Mouse (Mus musculus) forebrain, embryonic 12.5 days (tissue): ENCODE measurements around the gene Zfp979. TPM values are rescaled to one million over a fixed set of nuclear protein-coding genes. Genes with fewer than 3 reads are reported as not detected.
"Not testable (repeated sequence)": the region's sequence is repeated elsewhere in the genome, so short reads cannot be mapped to it uniquely, and the experiment has no call there.

Experiments
- ATAC-seq: fragments of 200-750 bp; cut with Nextera tagmentation; 2 replicates; pipeline ENCODE4 v1.8.0; 2017; ENCODE audit warnings: moderate TSS enrichment; ENCODE audit not compliant: low FRiP score
- H3K27ac ChIP-seq: fragments of 300-500 bp; sonication (generic); 2 replicates; pipeline ENCODE4 v1.5.1; 2016; ENCODE audit warnings: mild to moderate bottlenecking
- H3K27me3 ChIP-seq: fragments of 300-500 bp; sonication (generic); 2 replicates; pipeline ENCODE4 v1.6.1; 2016; ENCODE audit warnings: mild to moderate bottlenecking
- H3K36me3 ChIP-seq: fragments of 300-500 bp; sonication (generic); replicated peaks from 2 replicates; pipeline ENCODE4 v1.6.1; 2016; ENCODE audit warnings: mild to moderate bottlenecking
- H3K4me1 ChIP-seq: fragments of 300-500 bp; sonication (generic); 2 replicates; pipeline ENCODE4 v1.6.1; 2016
- H3K4me2 ChIP-seq: fragments of 300-500 bp; sonication (generic); 2 replicates; pipeline ENCODE4 v1.6.1; 2016; ENCODE audit warnings: mild to moderate bottlenecking, moderate library complexity
- H3K4me3 ChIP-seq: fragments of 300-500 bp; sonication (generic); replicated peaks from 2 replicates; pipeline ENCODE4 v1.5.1; 2016; ENCODE audit warnings: mild to moderate bottlenecking
- H3K9ac ChIP-seq: fragments of 300-500 bp; sonication (generic); 2 replicates; pipeline ENCODE4 v1.6.1; 2016; ENCODE audit warnings: mild to moderate bottlenecking
- H3K9me3 ChIP-seq: fragments of 300-500 bp; sonication (generic); 2 replicates; pipeline ENCODE4 v1.6.1; 2016
- WGBS: fragments of 180-500 bp; shearing (Covaris S2); methylation state at CpG from one replicate; pipeline ENCODE4 v1.1.7; 2016; 5-methylcytosine and 5-hydroxymethylcytosine counted together
- polyA plus RNA-seq: library from polyadenylated mRNA; unstranded; fragments of >200 nt; fragmentation: Nextera tagmentation; extraction: Ambion mirVana; gene quantifications from 2 replicates; pipeline ENCODE4 v1.2.1, GENCODE M21; 2016

Gene Zfp979
- polyA plus RNA-seq, 1 experiment from 2014 or later, result 2.1 TPM

DNA sequence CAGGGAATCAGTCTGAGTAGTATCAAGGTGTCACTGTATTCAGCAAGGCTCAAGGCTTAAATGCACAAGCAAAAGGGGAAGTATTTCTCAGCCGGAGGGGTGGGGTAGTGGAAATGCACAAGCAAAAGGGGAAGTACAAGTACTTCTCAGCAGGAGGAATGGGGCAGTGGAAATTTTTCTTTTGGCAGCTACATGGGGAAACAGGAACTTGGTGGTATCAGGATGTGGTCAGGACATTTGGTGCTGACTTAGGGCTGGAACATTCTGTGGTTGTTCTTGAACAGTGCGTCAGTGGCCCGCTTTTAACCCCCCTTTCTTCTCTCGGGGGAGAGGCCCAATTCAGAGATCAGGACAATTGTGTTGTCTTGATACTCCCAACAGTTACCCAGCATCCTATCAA, 62.9 kb downstream of the Zfp979 start:
- H3K4me3 ChIP-seq, H3K36me3 ChIP-seq, ATAC-seq, H3K4me2 ChIP-seq, H3K27ac ChIP-seq, H3K4me1 ChIP-seq, H3K9ac ChIP-seq, H3K27me3 ChIP-seq: not testable (repeated sequence)
- 91% methylated on average over 4 of the region's 4 CpGs for WGBS
- peaks cover 23% of the 10 kb centered on the region for H3K9me3 ChIP-seq

DNA sequence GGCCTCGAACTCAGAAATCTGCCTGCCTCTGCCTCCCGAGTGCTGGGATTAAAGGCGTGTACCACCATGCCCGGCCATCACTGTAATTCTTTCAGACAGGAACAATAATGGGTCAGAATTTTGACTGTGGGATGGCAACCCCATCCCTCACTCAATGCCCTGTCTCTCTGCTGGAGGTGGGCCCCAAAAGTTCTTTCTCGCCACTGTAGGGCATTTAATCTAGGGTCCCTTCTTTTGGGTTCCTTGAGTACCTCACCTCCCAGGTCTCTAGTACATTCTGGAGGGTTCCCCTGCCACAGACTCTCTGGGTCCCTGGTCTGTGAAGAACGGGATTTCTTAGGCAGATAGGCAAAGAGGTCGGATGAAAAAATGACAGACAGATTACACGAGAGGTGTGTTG, 71.2 kb downstream of the Zfp979 start:
- H3K9me3 ChIP-seq, result peaks cover 22% of the 10 kb centered on the region
- ATAC-seq, H3K4me3 ChIP-seq, H3K4me2 ChIP-seq, H3K27me3 ChIP-seq, H3K36me3 ChIP-seq, H3K9ac ChIP-seq, H3K4me1 ChIP-seq, H3K27ac ChIP-seq: not testable (repeated sequence)
- 88% methylated on average over 8 of the region's 8 CpGs for WGBS

DNA sequence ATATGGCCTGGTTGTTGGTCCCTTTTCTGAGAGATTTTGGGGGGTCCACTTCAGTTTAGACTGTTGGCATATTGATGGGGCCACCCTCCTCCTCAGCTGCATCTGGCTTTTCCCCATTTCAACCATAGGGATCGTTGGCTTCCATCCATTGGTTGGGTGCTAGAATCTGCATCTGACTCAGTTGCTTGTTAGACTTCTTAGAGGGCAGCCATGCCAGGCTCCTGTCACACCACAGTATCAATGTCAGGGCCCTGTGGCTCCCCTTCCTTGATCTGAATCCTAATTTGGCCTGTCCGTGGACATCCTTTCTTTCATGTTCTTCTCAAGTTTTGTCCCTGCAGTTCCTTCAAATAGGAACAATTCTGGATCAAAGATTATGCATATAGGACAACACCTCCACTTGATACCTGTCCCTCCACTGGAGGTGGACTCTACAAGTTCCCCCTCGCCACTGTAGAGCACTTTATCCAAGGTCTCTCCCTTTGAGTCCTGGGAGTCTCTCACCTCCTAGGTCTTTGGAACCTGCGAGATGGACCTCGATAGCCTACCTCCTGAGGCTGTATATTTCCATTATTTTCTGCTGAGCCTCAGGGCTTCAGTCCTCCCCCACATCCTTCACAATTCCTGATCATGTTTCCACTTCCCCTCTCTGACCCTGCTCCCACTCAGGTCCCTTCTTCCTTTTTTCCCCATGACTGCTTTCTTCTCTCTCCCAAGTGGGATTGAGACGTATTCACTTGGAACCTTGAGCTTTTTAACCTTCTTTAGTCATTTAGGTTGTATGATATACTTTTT, 76.7 kb downstream of the Zfp979 start:
- Histone ChIP-seq H3K9me3 (peaks cover 22% of the 10 kb centered on the region), H3K4me1 (no peaks in the 10 kb centered on the region), H3K4me2 (no peak overlapping the region), H3K9ac (no peak overlapping the region), H3K27me3 (no peaks in the 10 kb centered on the region), H3K4me3 (no peak overlapping the region), H3K27ac (no peak overlapping the region), H3K36me3 (no peaks in the 10 kb centered on the region)
- ATAC-seq, result no peak
- 69% methylated on average over 6 of the region's 6 CpGs for WGBS

Other genes starting within 250 kb of the Zfp979 start
- gene Zfp982, start 150.1 kb downstream of the Zfp979 start, polyA plus RNA-seq, result 4.5 and 5.5 TPM in 2 replicates
- gene Gm16503, start 102.3 kb downstream of the Zfp979 start, polyA plus RNA-seq, result 0.26 and 0.46 TPM in 2 replicates
- 0.09 TPM in 1 of 2 replicates, not detected in the other for gene Zfp985, start 89.2 kb downstream of the Zfp979 start, polyA plus RNA-seq
- not detected in 2 replicates for gene Zfp534, start 60.0 kb upstream of the Zfp979 start, polyA plus RNA-seq
- gene Zfp984, start 167.3 kb upstream of the Zfp979 start, polyA plus RNA-seq, result 5.5 and 5.7 TPM in 2 replicates
- gene Zfp933, start 205.9 kb upstream of the Zfp979 start, polyA plus RNA-seq, result 6.1 TPM in 2 replicates
- gene Miip, start 226.3 kb upstream of the Zfp979 start, polyA plus RNA-seq, result 53.8 and 61.4 TPM in 2 replicates
- gene Fv1, start 226.5 kb upstream of the Zfp979 start, polyA plus RNA-seq, result 17.3 and 20.5 TPM in 2 replicates